Mouse (Mus musculus) central nervous system, embryonic 11.5 days (tissue): ENCODE measurements around the gene Odf4. TPM values are rescaled to one million over a fixed set of nuclear protein-coding genes. Genes with fewer than 3 reads are reported as not detected.

ENCODE experiments used
- polyA plus RNA-seq: library from polyadenylated mRNA; depleted of rRNA; stranded (reverse); fragments of >200 nt; gene quantifications from 2 replicates; pipeline ENCODE4 v1.2.3, GENCODE M21; 2012; rRNA removed

Odf4 gene
- 0.53 and 0.83 TPM in 2 replicates for polyA plus RNA-seq

DNA sequence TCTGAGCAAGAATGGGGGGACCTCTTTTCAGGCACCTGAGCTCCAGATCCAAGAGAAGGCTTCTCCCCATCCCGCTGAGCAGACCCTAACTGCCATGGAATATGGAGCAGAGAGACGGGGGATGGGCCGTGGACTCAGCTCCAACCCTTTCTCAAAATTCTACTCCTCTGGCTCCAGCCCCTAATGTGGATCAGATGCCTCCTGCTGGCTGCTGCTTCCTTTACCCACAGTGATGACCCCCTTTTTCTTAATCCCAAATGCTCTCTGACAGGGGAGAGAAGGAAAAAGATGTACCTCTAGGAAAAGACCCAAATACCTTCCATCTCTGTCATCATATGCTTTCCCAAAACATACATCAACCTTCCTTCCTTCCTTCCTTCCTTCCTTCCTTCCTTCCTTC lies at the start of gene Odf4:
TSS of gene Odf4 (minus strand) at position 101 of the 400 bp plus-strand sequence.

DNA sequence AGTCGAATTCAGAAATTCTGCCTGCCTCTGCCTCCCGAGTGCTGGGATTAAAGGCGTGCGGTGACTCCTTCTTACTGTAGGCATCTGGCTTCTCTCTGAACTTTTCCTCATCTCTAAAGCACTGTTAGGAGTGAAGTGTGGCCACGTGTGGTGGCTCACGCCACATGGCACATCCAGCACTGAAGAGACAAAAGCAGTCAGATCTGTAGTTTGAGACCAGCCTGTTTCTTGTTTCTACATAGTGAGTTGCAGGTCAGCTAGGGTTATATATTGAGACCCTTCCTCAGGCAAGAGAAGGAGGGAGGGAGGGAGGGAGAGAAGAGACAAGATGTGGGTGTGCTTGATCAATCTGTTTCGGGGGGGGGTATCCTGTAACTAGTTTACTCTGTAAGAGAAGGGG lies 48.2 kb upstream of the Odf4 start, which contains the start of gene Rangrf:
TSS of gene Rangrf (minus strand) at position 101 of the 400 bp plus-strand sequence.

DNA sequence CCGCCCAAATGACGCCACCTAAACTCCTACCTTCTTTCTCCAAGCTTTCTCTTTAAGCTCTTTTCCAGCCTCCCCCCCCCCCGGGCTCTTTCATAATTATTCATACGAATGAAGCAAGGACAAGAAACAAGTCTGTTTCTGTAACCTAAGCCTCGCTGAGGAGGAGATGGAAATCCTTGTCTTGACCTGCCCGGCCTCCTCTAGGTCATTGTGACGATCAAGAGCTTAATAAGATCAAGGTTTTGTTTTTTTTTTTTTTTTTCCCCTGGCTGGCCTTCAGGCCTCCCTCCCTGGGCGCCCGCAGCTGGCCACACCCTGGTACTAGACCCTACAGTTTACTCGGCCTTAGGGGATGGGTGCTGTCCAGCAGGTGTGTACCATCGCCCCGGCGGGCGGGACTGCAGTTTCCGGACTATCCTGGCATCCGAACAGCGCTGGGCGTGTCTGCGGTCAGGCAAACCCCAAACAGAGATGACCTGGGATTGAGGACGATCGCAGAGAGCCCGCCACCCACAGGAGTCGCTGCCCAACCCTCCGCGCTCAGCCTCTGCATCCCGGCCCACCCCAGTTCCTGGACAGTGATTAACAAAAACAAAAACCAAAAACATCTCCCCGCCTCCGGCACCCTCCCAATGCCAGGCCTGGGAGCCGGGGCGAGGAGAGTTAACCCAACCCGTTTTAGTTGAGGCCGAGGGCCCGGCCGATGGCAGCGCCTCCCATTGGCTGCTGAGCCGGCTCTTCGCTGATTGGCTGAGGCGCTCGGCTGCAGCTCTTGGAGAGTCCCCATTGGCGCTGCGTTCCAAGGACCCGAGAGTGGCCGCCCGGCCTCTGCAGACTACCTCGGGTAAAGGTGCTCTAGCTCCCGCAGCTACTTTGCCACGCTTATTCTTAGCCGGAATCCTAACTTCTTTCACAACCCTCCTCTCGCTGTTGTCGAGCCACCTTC lies 40.7 kb upstream of the Odf4 start, which contains the start of gene Slc25a35:
TSS of gene Slc25a35 (plus strand) at position 795 of the 946 bp plus-strand sequence.

DNA sequence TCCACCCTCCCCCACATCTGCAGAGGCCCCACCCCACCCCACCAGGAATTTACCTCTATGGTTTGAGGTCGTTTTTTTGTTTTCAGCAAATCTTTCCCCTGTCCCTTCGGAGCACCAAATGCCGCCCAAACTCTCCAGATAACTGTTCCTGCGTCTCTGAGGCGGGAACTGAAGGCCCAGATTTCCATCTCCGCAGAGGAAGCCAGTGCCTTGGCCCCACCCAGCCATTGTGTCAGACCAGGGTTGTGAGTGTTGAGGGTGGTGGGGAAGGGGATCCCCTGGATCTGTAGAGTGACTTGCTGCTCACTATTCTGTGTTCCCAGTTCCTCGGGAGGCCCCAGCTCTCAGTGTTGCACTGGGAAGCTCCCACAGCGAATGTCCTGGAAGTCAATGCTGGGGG lies 30.4 kb upstream of the Odf4 start, which contains the start of gene Arhgef15:
TSS of gene Arhgef15 (minus strand) at position 173 of the 400 bp plus-strand sequence.

DNA sequence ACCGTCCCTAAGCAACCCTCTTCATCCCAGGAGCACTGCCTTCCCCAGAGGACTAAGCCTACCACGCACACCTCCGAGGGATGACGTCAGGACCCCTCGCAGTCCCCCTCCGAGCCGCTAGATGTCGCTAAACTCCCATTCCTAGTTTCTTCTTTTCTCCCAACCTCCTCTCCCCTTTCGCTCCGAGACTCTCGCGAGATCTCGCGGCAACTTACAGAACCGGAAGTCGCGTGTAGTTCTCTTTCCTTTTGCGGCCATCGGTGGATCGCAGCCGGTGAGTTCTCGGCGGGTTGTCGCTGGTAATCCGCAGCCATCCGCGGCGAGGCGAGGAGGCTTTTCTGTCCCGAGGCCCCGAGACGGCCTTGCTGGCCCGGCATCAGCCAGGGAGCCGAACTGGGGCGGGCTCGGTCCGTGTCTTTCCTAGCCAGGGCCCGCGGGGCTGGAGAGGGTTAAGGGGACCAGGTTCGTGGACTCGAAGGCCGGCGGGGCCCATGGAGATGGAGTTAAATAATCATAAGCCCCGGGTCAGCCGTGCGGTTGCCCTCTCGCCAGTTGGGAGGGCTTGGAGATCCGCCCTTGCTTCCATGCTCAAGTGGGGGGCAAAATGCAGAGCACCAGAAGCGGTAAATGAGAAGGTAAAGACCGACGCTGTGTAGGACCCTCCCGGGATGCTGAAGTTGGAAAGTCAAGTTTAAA lies 25.4 kb downstream of the Odf4 start, which contains the start of gene Rpl26:
TSS of gene Rpl26 (plus strand) at position 233 of the 696 bp plus-strand sequence.

DNA sequence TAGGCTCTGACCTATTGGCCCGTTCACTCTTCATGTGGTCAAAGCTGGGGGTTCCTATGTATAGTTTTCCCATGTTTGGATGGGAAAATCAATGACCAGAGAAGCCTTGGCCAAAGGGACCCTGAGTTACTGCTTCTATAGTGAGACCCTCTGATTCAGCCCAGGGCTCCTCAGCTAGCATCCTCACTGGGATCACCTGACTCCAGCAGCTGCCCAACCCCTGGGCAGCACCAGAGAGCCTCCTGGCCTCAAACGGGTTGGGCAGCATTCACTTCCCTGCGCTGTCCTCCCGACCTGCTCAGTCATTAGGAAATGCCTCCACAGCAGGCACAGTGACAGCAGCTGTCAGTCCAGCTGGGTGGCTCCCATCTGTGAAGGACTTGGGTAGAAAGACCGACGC lies 38.6 kb downstream of the Odf4 start, which contains the start of gene Rnf222:
TSS of gene Rnf222 (plus strand) at position 301 of the 400 bp plus-strand sequence.

Other genes starting within 250 kb of the Odf4 start
- 179 and 209 TPM in 2 replicates for gene Myh10, start 235.5 kb downstream of the Odf4 start, polyA plus RNA-seq
- 35.3 and 44.4 TPM in 2 replicates for gene Ndel1, start 55.2 kb downstream of the Odf4 start, polyA plus RNA-seq
- 0.01 and 0.07 TPM in 2 replicates for gene Rnf222, start 38.5 kb downstream of the Odf4 start, polyA plus RNA-seq
- gene Rpl26, start 25.5 kb downstream of the Odf4 start, polyA plus RNA-seq: 3,101 and 4,088 TPM in 2 replicates
- 10.0 and 11.0 TPM in 2 replicates for gene Arhgef15, start 30.4 kb upstream of the Odf4 start, polyA plus RNA-seq
- gene Slc25a35, start 41.0 kb upstream of the Odf4 start, polyA plus RNA-seq: 1.1 and 2.1 TPM in 2 replicates
- gene Rangrf, start 48.1 kb upstream of the Odf4 start, polyA plus RNA-seq: 30.4 and 44.3 TPM in 2 replicates
- 37.7 and 41.5 TPM in 2 replicates for gene Pfas, start 81.4 kb upstream of the Odf4 start, polyA plus RNA-seq
- gene Ctc1, start 88.8 kb upstream of the Odf4 start, polyA plus RNA-seq: 96.6 and 109 TPM in 2 replicates
- 133 and 173 TPM in 2 replicates for gene Aurkb, start 118.6 kb upstream of the Odf4 start, polyA plus RNA-seq
- gene Borcs6, start 132.6 kb upstream of the Odf4 start, polyA plus RNA-seq: 10.2 and 17.2 TPM in 2 replicates
- gene Tmem107, start 143.7 kb upstream of the Odf4 start, polyA plus RNA-seq: 21.2 and 36.6 TPM in 2 replicates
- 124 and 131 TPM in 2 replicates for gene Vamp2, start 161.4 kb upstream of the Odf4 start, polyA plus RNA-seq
- gene Per1, start 168.1 kb upstream of the Odf4 start, polyA plus RNA-seq: 8.0 and 9.8 TPM in 2 replicates
- gene Hes7, start 193.3 kb upstream of the Odf4 start, polyA plus RNA-seq: 0.35 and 0.40 TPM in 2 replicates
- gene 9130213A22Rik, start 195.5 kb upstream of the Odf4 start, polyA plus RNA-seq: 0.14 and 0.15 TPM in 2 replicates
- gene Aloxe3, start 198.8 kb upstream of the Odf4 start, polyA plus RNA-seq: 0.16 TPM in 2 replicates
- gene Alox12b, start 229.9 kb upstream of the Odf4 start, polyA plus RNA-seq: 0.05 TPM in 2 replicates